Mouse (Mus musculus): ENCODE results near the gene Isg20l2.

- TF ChIP-seq POLR2A (IDR thresholded peaks at IDR 0.05; ENCODE audit: borderline replicate concordance, extremely low read depth, low read depth, low read length) (no peak), CTCF (IDR thresholded peaks at IDR 0.05; ENCODE audit: insufficient read depth, low read length) (no peak)
Measured at GRCm38 (mm10) chr3:87947056-87947810, 17.1 kb downstream of the Isg20l2 start.

Data from lung, adult 2 months (tissue).